Mouse (Mus musculus): ENCODE measurements around the gene Gm17657.
A peak's percentile ranks its signal among the peaks of the same experiment; 100 is the strongest.
"Not testable (repeated sequence)": the region's sequence is repeated elsewhere in the genome, so short reads cannot be mapped to it uniquely, and the experiment has no call there.

The Gm17657 gene

GRCm38 (mm10) chr17:29548994-29549393 lies 444 bp downstream of the Gm17657 start:
- DNase-seq (ENCODE audit: inconsistent age in 2 of 2, low spot score in 1 of 2) = no peak

GRCm38 (mm10) chr17:29548494-29548893 lies 944 bp downstream of the Gm17657 start:
- no peak for DNase-seq (ENCODE audit: inconsistent age in 2 of 2, low spot score in 1 of 2)

- DNase-seq (ENCODE audit: inconsistent age in 2 of 2, low spot score in 1 of 2) = no peak
Observed at GRCm38 (mm10) chr17:29545241-29545640, 4.2 kb downstream of the Gm17657 start.

GRCm38 (mm10) chr17:29544064-29544463 lies 5.4 kb downstream of the Gm17657 start:
- no peak for DNase-seq (ENCODE audit: inconsistent age in 2 of 2, low spot score in 1 of 2)

- peak in 1 of 2 experiments; percentile 39 for DNase-seq (ENCODE audit: inconsistent age in 2 of 2, low spot score in 1 of 2)
Observed at GRCm38 (mm10) chr17:29542831-29543690, 6.4 kb downstream of the Gm17657 start.

GRCm38 (mm10) chr17:29541419-29541818 lies 8.0 kb downstream of the Gm17657 start:
- peak; percentile 89 to 95 for DNase-seq (ENCODE audit: inconsistent age in 2 of 2, low spot score in 1 of 2)

GRCm38 (mm10) chr17:29540426-29540825 lies 9.0 kb downstream of the Gm17657 start:
- peak; percentile 42 to 76 for DNase-seq (ENCODE audit: inconsistent age in 2 of 2, low spot score in 1 of 2)

- no peak for DNase-seq (ENCODE audit: inconsistent age in 2 of 2, low spot score in 1 of 2)
Observed at GRCm38 (mm10) chr17:29533866-29534265, 15.6 kb downstream of the Gm17657 start.

GRCm38 (mm10) chr17:29531757-29532384 lies 17.6 kb downstream of the Gm17657 start:
- DNase-seq (ENCODE audit: inconsistent age in 2 of 2, low spot score in 1 of 2) = no peak

- DNase-seq (ENCODE audit: inconsistent age in 2 of 2, low spot score in 1 of 2) = no peak
Observed at GRCm38 (mm10) chr17:29531278-29531677, 18.2 kb downstream of the Gm17657 start.

GRCm38 (mm10) chr17:29530508-29530907 lies 18.9 kb downstream of the Gm17657 start:
- DNase-seq (ENCODE audit: inconsistent age in 2 of 2, low spot score in 1 of 2) = no peak

GRCm38 (mm10) chr17:29528568-29529187 lies 20.8 kb downstream of the Gm17657 start:
- DNase-seq (ENCODE audit: inconsistent age in 2 of 2, low spot score in 1 of 2) = peak in 1 of 2 experiments; percentile 63

GRCm38 (mm10) chr17:29525613-29526012 lies 23.8 kb downstream of the Gm17657 start:
- no peak for DNase-seq (ENCODE audit: inconsistent age in 2 of 2, low spot score in 1 of 2)

- no peak for DNase-seq (ENCODE audit: inconsistent age in 2 of 2, low spot score in 1 of 2)
Observed at GRCm38 (mm10) chr17:29519731-29520130, 29.7 kb downstream of the Gm17657 start.

GRCm38 (mm10) chr17:29518665-29519064 lies 30.8 kb downstream of the Gm17657 start:
- DNase-seq (ENCODE audit: inconsistent age in 2 of 2, low spot score in 1 of 2) = not testable (repeated sequence)

- DNase-seq (ENCODE audit: inconsistent age in 2 of 2, low spot score in 1 of 2) = peak; percentile 81 to 96
Observed at GRCm38 (mm10) chr17:29514435-29514834, 35.0 kb downstream of the Gm17657 start.

GRCm38 (mm10) chr17:29513044-29513730 lies 36.3 kb downstream of the Gm17657 start:
- DNase-seq (ENCODE audit: inconsistent age in 2 of 2, low spot score in 1 of 2) = peak; percentile 73 to 88

GRCm38 (mm10) chr17:29510691-29511090 lies 38.7 kb downstream of the Gm17657 start:
- DNase-seq (ENCODE audit: inconsistent age in 2 of 2, low spot score in 1 of 2) = no peak

- DNase-seq (ENCODE audit: inconsistent age in 2 of 2, low spot score in 1 of 2) = no peak
Observed at GRCm38 (mm10) chr17:29508927-29509608, 40.4 kb downstream of the Gm17657 start.

GRCm38 (mm10) chr17:29503700-29504099 lies 45.7 kb downstream of the Gm17657 start:
- DNase-seq (ENCODE audit: inconsistent age in 2 of 2, low spot score in 1 of 2) = no peak
